Mouse (Mus musculus) hindbrain, embryonic 10.5 days (tissue): ENCODE measurements around the gene Smad6. TPM values are rescaled to one million over a fixed set of nuclear protein-coding genes. Genes with fewer than 3 reads are reported as not detected.

Experiments used
- DNase-seq: peaks from one replicate; pipeline ENCODE4 v3.0.0-alpha.2; 2017; ENCODE audit warnings: low spot score
- H3K27ac ChIP-seq: fragments of 300-500 bp; sonication (generic); 2 replicates; pipeline ENCODE4 v1.5.1; 2016; ENCODE audit warnings: mild to moderate bottlenecking, moderate library complexity
- H3K27me3 ChIP-seq: fragments of 300-500 bp; sonication (generic); 2 replicates; pipeline ENCODE4 v1.6.1; 2016; ENCODE audit warnings: mild to moderate bottlenecking; ENCODE audit not compliant: poor library complexity, insufficient read depth, severe bottlenecking
- H3K36me3 ChIP-seq: fragments of 300-500 bp; sonication (generic); 2 replicates; pipeline ENCODE4 v1.6.1; 2016; ENCODE audit warnings: mild to moderate bottlenecking, moderate library complexity
- H3K4me1 ChIP-seq: fragments of 300-500 bp; sonication (generic); replicated peaks from 2 replicates; pipeline ENCODE4 v1.6.1; 2016; ENCODE audit warnings: mild to moderate bottlenecking
- H3K4me3 ChIP-seq: fragments of 300-500 bp; sonication (generic); 2 replicates; pipeline ENCODE4 v1.5.1; 2016; ENCODE audit warnings: mild to moderate bottlenecking, moderate library complexity
- H3K9me3 ChIP-seq: fragments of 300-500 bp; sonication (generic); 2 replicates; pipeline ENCODE4 v1.6.1; 2016; ENCODE audit warnings: mild to moderate bottlenecking, moderate library complexity
- WGBS: fragments of 180-500 bp; shearing (Covaris S2); methylation state at CpG from one replicate; pipeline ENCODE4 v1.1.7; 2016; 5-methylcytosine and 5-hydroxymethylcytosine counted together
- polyA plus RNA-seq: library from polyadenylated mRNA; unstranded; fragments of >200 nt; fragmentation: Nextera tagmentation; extraction: Ambion mirVana; gene quantifications from 2 replicates; pipeline ENCODE4 v1.2.1, GENCODE M21; 2016

The Smad6 gene
- polyA plus RNA-seq, 1 experiment from 2014 or later = 6.7 TPM

DNA sequence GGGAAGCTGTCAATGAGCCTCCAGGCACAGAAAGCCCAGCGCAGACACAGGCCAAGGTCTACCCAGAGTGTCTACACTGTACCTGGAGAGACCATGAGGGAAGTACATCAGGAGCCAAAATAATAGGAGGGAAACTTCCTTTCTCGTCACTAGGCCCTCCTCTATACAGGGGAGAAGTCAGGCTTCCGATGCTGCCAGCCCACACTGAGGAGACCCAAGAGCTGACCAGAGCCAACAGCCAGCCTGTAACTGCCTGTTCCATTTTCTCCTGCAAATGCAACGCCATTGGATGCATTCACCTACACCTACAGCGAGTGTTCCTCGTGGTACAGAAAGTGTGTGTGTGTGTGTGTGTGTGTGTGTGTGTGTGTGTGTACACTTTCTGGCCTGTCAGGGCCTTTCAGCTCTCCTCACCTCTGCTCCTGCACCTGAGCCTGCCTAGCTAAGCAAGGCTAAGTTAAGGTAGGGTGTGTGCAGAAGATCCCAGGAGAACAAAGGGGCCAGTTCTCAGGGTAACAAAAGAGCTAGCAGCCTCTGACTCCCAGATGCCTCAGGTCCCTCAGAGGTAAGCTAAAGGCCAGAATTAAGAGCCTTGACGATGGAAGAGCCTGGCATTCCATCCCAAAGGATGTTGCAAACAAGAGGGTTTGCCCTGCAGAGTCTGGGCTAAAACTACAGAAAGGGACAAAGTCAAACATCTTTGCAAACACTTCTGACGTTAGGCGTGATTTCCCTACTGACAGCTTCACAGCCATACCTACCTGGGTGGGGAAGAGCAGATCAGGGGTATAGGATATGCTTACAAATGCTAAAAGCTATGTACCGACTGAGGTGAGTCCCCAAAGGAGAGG lies 2.6 kb downstream of the Smad6 start:
- WGBS = 6% methylated on average over 10 of the region's 10 CpGs
- DNase-seq = peak; percentile 27
- H3K4me1 ChIP-seq = peaks cover 98% of the 10 kb centered on the region
- no peaks in the 10 kb centered on the region for H3K9me3 ChIP-seq
- H3K27me3 ChIP-seq = peaks cover 29% of the 10 kb centered on the region
- H3K27ac ChIP-seq = peak overlapping the region; percentile 96
- peaks cover 5% of the 10 kb centered on the region for H3K36me3 ChIP-seq
- peak overlapping the region; percentile 89 for H3K4me3 ChIP-seq

GRCm38 (mm10) chr9:64017861-64018793 lies 3.7 kb downstream of the Smad6 start:
- peak; percentile 68 for DNase-seq
- no peaks in the 10 kb centered on the region for H3K9me3 ChIP-seq
- peaks cover 90% of the 10 kb centered on the region for H3K4me1 ChIP-seq
- peak overlapping the region; percentile 96 for H3K27ac ChIP-seq
- peaks cover 20% of the 10 kb centered on the region for H3K27me3 ChIP-seq
- WGBS = 1% methylated on average over 23 of the region's 23 CpGs
- peak overlapping the region; percentile 89 for H3K4me3 ChIP-seq
- H3K36me3 ChIP-seq = peaks cover 15% of the 10 kb centered on the region

- H3K4me3 ChIP-seq = peak overlapping the region; percentile 89
- 2% methylated on average over 25 of the region's 25 CpGs for WGBS
- peaks cover 5% of the 10 kb centered on the region for H3K9me3 ChIP-seq
- peaks cover 28% of the 10 kb centered on the region for H3K36me3 ChIP-seq
- H3K4me1 ChIP-seq = peaks cover 77% of the 10 kb centered on the region
- peak; percentile 84 for DNase-seq
- peaks cover 20% of the 10 kb centered on the region for H3K27me3 ChIP-seq
- H3K27ac ChIP-seq = peak overlapping the region; percentile 96
These were observed 5.0 kb downstream of the Smad6 start for GRCm38 (mm10) chr9:64016648-64017400.

GRCm38 (mm10) chr9:64016092-64016491 lies 5.8 kb downstream of the Smad6 start:
- 36% methylated on average over 7 of the region's 7 CpGs for WGBS
- Histone ChIP-seq H3K4me3 (peak overlapping the region; percentile 89; the same call in 1 of the 2 replicates), H3K4me1 (peaks cover 70% of the 10 kb centered on the region), H3K9me3 (peaks cover 12% of the 10 kb centered on the region), H3K27me3 (peaks cover 20% of the 10 kb centered on the region), H3K36me3 (peaks cover 35% of the 10 kb centered on the region), H3K27ac (no peak overlapping the region)
- DNase-seq = no peak

DNA sequence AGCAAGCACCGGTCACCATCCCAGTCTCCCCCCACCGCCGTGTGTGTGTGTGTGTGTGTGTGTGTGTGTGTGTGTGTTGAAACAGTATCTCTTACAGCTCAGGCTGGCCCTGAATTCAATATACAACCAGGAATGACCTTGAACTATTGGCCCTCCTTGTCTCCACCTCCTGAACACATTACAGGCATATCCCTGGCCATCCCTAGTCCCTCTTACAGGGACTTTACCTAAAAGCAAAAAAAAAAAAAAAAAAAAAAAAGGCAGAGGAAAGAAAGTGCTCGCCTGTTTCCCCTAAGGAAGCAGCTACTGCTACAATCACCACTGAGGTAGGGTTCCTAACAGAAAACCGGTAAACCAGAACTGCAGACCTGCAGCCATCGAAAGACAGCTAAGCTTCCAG lies 7.1 kb downstream of the Smad6 start:
- DNase-seq = no peak
- peaks cover 46% of the 10 kb centered on the region for H3K36me3 ChIP-seq
- 76% methylated on average over 6 of the region's 6 CpGs for WGBS
- H3K4me1 ChIP-seq = peaks cover 57% of the 10 kb centered on the region
- peaks cover 15% of the 10 kb centered on the region for H3K27me3 ChIP-seq
- no peak overlapping the region for H3K4me3 ChIP-seq
- H3K27ac ChIP-seq = peak overlapping the region; percentile 1; the same call in 1 of the 2 replicates
- H3K9me3 ChIP-seq = peaks cover 13% of the 10 kb centered on the region

GRCm38 (mm10) chr9:64011356-64011755 lies 10.5 kb downstream of the Smad6 start:
- H3K27me3 ChIP-seq = no peaks in the 10 kb centered on the region
- WGBS = 100% methylated on average over 1 of the region's 1 CpGs
- H3K36me3 ChIP-seq = peaks cover 76% of the 10 kb centered on the region
- H3K9me3 ChIP-seq = peaks cover 13% of the 10 kb centered on the region
- H3K27ac ChIP-seq = no peak overlapping the region
- no peak for DNase-seq
- peaks cover 22% of the 10 kb centered on the region for H3K4me1 ChIP-seq
- H3K4me3 ChIP-seq = no peak overlapping the region

DNA sequence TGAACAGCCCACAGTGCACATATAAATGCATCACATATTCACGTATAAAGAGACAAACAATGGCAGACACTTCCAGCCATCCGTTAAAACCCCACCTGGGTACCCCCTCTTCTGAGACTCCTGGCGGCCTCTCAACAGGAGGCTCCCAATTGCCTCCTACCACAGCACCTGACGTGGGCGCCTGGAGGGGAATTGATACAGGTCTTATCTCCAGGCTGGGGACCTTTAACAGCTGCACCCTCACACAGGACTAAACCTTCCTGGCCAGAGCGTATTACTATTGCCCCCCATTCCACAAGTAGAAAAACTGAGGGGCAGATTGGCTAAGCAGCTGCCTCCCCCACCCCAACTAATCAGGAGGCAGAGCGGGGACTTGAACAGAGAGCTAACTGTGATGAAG lies 18.9 kb downstream of the Smad6 start:
- Histone ChIP-seq H3K27me3 (no peaks in the 10 kb centered on the region), H3K36me3 (peaks cover 94% of the 10 kb centered on the region)

DNA sequence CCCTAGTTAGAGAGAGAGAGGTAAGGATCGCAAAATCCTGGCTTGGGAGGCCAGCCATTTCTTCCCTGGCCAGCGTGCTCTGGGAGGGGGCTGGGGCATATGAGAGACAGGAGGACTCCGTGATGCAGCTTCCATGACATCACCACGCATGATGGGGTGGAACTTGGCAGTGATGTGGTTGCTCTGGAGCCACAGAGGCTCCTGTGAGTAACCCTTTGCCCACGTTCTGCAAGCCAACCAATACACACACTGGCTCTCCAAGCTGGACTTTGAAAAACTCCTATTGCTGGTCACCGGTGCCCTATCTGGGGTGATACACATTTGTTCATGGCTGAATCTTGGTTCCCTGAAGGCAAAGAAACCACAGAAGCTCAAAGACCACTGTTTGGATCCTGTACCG lies 20.8 kb downstream of the Smad6 start:
- 79% methylated on average over 7 of the region's 7 CpGs for WGBS
- Histone ChIP-seq H3K36me3 (peaks cover 94% of the 10 kb centered on the region), H3K4me1 (peaks cover 51% of the 10 kb centered on the region), H3K9me3 (no peaks in the 10 kb centered on the region), H3K4me3 (no peak overlapping the region), H3K27me3 (no peaks in the 10 kb centered on the region), H3K27ac (no peak overlapping the region)
- no peak for DNase-seq

More for the DNA sequence above, 18.9 kb downstream of the Smad6 start:
- Histone ChIP-seq H3K9me3 (no peaks in the 10 kb centered on the region), H3K27ac (no peak overlapping the region), H3K4me1 (peaks cover 40% of the 10 kb centered on the region), H3K4me3 (no peak overlapping the region)
- DNase-seq = no peak
- 83% methylated on average over 7 of the region's 7 CpGs for WGBS

GRCm38 (mm10) chr9:64000085-64000484 lies 21.8 kb downstream of the Smad6 start:
- no peak overlapping the region for H3K4me3 ChIP-seq
- H3K27me3 ChIP-seq = no peaks in the 10 kb centered on the region
- no peak for DNase-seq
- H3K4me1 ChIP-seq = peaks cover 51% of the 10 kb centered on the region
- WGBS = 91% methylated on average over 5 of the region's 5 CpGs
- H3K27ac ChIP-seq = no peak overlapping the region
- peaks cover 93% of the 10 kb centered on the region for H3K36me3 ChIP-seq
- H3K9me3 ChIP-seq = no peaks in the 10 kb centered on the region

DNA sequence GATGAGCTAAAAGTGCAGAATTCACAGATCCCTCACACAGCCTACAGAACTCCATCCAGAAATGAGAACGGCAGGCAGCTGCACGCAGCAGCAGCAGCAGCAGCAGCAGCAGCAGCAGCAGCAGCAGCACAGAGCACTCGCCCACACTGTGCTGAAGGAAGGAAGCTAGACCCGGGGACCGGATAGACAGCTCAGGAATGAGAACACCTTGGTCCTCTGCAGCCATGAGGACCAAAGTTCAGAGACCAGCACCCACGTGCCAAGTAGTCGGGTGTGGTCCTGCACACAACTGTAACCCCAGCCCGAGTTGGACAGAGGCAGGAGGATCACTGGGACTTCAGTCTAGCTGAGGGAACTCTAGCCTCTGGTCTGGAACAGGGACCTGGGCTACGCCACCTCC lies 22.7 kb downstream of the Smad6 start:
- Histone ChIP-seq H3K4me3 (no peak overlapping the region), H3K27ac (no peak overlapping the region), H3K27me3 (no peaks in the 10 kb centered on the region), H3K36me3 (peaks cover 92% of the 10 kb centered on the region), H3K4me1 (peaks cover 51% of the 10 kb centered on the region), H3K9me3 (no peaks in the 10 kb centered on the region)
- WGBS = 87% methylated on average over 9 of the region's 9 CpGs
- no peak for DNase-seq

- peak overlapping the region; percentile 56 for H3K27ac ChIP-seq
- H3K27me3 ChIP-seq = no peaks in the 10 kb centered on the region
- H3K4me1 ChIP-seq = peaks cover 46% of the 10 kb centered on the region
- H3K9me3 ChIP-seq = no peaks in the 10 kb centered on the region
- H3K36me3 ChIP-seq = peaks cover 84% of the 10 kb centered on the region
- no peak for DNase-seq
- WGBS = 73% methylated on average over 14 of the region's 14 CpGs
- no peak overlapping the region for H3K4me3 ChIP-seq
These were observed 23.8 kb downstream of the Smad6 start for GRCm38 (mm10) chr9:63998026-63998425.

- no peaks in the 10 kb centered on the region for H3K9me3 ChIP-seq
- peaks cover 79% of the 10 kb centered on the region for H3K36me3 ChIP-seq
- no peak overlapping the region for H3K4me3 ChIP-seq
- WGBS = 77% methylated on average over 4 of the region's 4 CpGs
- H3K27ac ChIP-seq = peak overlapping the region; percentile 56; the same call in 1 of the 2 replicates
- DNase-seq = no peak
- no peaks in the 10 kb centered on the region for H3K27me3 ChIP-seq
- H3K4me1 ChIP-seq = peaks cover 47% of the 10 kb centered on the region
These were observed 24.4 kb downstream of the Smad6 start for GRCm38 (mm10) chr9:63997439-63997838.
